ENCODE assay signal across 10 mouse cellular contexts in genomic region chr14:32465506-32465870, GRCm38 (mm10). TPM values are rescaled to one million over a fixed set of nuclear protein-coding genes. Genes with fewer than 3 reads are reported as not detected.
A peak's percentile ranks its signal among the peaks of the same experiment; 100 is the strongest.
DNase-seq lines count a peak whose midpoint lies in the region; ATAC-seq lines count a peak whose summit lies in the region.
"Had no signal": no experiment of that assay in that cellular context is flagged by ENCODE, and none has a peak within 500 bp of the region (broad histone marks: within the 10 kb centered on the region; RNA-seq: fewer than 3 reads in every experiment).

No protein-coding gene starts in this region.

- H3K36me3 ChIP-seq in heart, embryonic 13.5 days, result no peaks in the 10 kb centered on the region
- no peaks in the 10 kb centered on the region for H3K36me3 ChIP-seq in forebrain, embryonic 14.5 days (ENCODE audit: control insufficient read depth, insufficient read depth, low read length)
- H3K36me3 ChIP-seq in limb, embryonic 12.5 days, result no peaks in the 10 kb centered on the region
- H3K36me3 ChIP-seq in stomach, embryonic 15.5 days, result no peaks in the 10 kb centered on the region

- H3K4me2 ChIP-seq in heart, embryonic 13.5 days, result peak overlapping the region; percentile 71
- H3K4me2 ChIP-seq in forebrain, embryonic 14.5 days (ENCODE audit: low read length), result peak overlapping the region; percentile 59
- peak overlapping the region; percentile 68 for H3K4me2 ChIP-seq in limb, embryonic 12.5 days
- peak overlapping the region; percentile 69 for H3K4me2 ChIP-seq in stomach, embryonic 15.5 days

- no peak overlapping the region for H3K27ac ChIP-seq in heart, embryonic 13.5 days (replicated peaks)
- no peak overlapping the region for H3K27ac ChIP-seq in forebrain, embryonic 14.5 days (ENCODE audit: low read depth, low read length)
- H3K27ac ChIP-seq in limb, embryonic 12.5 days, result no peak overlapping the region
- H3K27ac ChIP-seq in stomach, embryonic 15.5 days, result no peak overlapping the region

- H3K9me3 ChIP-seq in heart, embryonic 13.5 days, result no peaks in the 10 kb centered on the region
- H3K9me3 ChIP-seq in forebrain, embryonic 14.5 days (replicated peaks; ENCODE audit: control insufficient read depth, low read length), result no peaks in the 10 kb centered on the region
- no peaks in the 10 kb centered on the region for H3K9me3 ChIP-seq in limb, embryonic 12.5 days
- H3K9me3 ChIP-seq in stomach, embryonic 15.5 days, result no peaks in the 10 kb centered on the region

- no peak for ATAC-seq in heart, embryonic 13.5 days (ENCODE audit: extremely low read depth, insufficient number of reproducible peaks, low FRiP score, low TSS enrichment)
- no peak for ATAC-seq in forebrain, embryonic 14.5 days
- no peak for ATAC-seq in limb, embryonic 12.5 days (ENCODE audit: insufficient number of reproducible peaks, insufficient read depth, low FRiP score, low TSS enrichment, low read depth)
- ATAC-seq in stomach, embryonic 15.5 days (ENCODE audit: insufficient read depth, low FRiP score, low read depth), result no peak
- ATAC-seq: activated CD4-positive, CD25-positive, alpha-beta regulatory T cell, adult 4 months had no signal

- H3K27me3 ChIP-seq in heart, embryonic 13.5 days (replicated peaks), result peaks cover 91% of the 10 kb centered on the region
- peaks cover 68% of the 10 kb centered on the region for H3K27me3 ChIP-seq in forebrain, embryonic 14.5 days (replicated peaks; ENCODE audit: control insufficient read depth, insufficient read depth, low read length)
- peaks cover 86% of the 10 kb centered on the region for H3K27me3 ChIP-seq in limb, embryonic 12.5 days
- peaks cover 69% of the 10 kb centered on the region for H3K27me3 ChIP-seq in stomach, embryonic 15.5 days (replicated peaks)

- peaks cover 25% of the 10 kb centered on the region for H3K4me1 ChIP-seq in heart, embryonic 13.5 days
- peaks cover 9% of the 10 kb centered on the region for H3K4me1 ChIP-seq in forebrain, embryonic 14.5 days (ENCODE audit: control insufficient read depth, insufficient read depth, low read length)
- H3K4me1 ChIP-seq in limb, embryonic 12.5 days (replicated peaks), result peaks cover 28% of the 10 kb centered on the region
- H3K4me1 ChIP-seq in stomach, embryonic 15.5 days, result peaks cover 28% of the 10 kb centered on the region

- DNase-seq in heart, adult 8-10 months (ENCODE audit: low spot score), result no peak
- DNase-seq in forebrain, embryonic 14.5 days (ENCODE audit: low spot score), result no peak
- DNase-seq in thymus, postnatal 25 days, result no peak
- DNase-seq in cerebellum, adult 18-20 months, result no peak
- no peak for DNase-seq in right cerebral cortex, postnatal 25 days
- DNase-seq: heart, postnatal 10 days had no signal

- H3K4me3 ChIP-seq in heart, embryonic 13.5 days, result peak overlapping the region; percentile 49
- H3K4me3 ChIP-seq in forebrain, embryonic 14.5 days (ENCODE audit: low read depth, low read length), result peak overlapping the region; percentile 35; the same call in 1 of the 2 replicates
- H3K4me3 ChIP-seq in limb, embryonic 12.5 days (replicated peaks), result peak overlapping the region; percentile 41
- H3K4me3 ChIP-seq in stomach, embryonic 15.5 days (replicated peaks), result no peak overlapping the region; the same call in 1 of the 2 replicates

- no peak overlapping the region for H3K9ac ChIP-seq in heart, embryonic 13.5 days
- no peak overlapping the region for H3K9ac ChIP-seq in forebrain, embryonic 14.5 days (ENCODE audit: low read length)
- H3K9ac ChIP-seq in limb, embryonic 12.5 days (replicated peaks), result no peak overlapping the region
- H3K9ac ChIP-seq in stomach, embryonic 15.5 days, result no peak overlapping the region

- 2% methylated on average over 8 of the region's 11 CpGs for WGBS in heart, embryonic 13.5 days
- WGBS in forebrain, embryonic 14.5 days, result under 1% methylated on average over 7 of the region's 11 CpGs
- WGBS in limb, embryonic 12.5 days, result 0% methylated on average over 6 of the region's 11 CpGs
- WGBS in stomach, embryonic 15.5 days, result 4% methylated on average over 9 of the region's 11 CpGs

RNA-seq across cellular contexts. Expression of gene Chat, which starts 0.3 kb away (rescaled TPM):
- 0.05 TPM in 1 of 2 replicates, not detected in the other for polyA plus RNA-seq in heart, embryonic 13.5 days (2015; fragmentation: Nextera tagmentation; extraction: Ambion mirVana)
- not detected for total RNA-seq in heart, adult 8-10 months (2022)
- polyA plus RNA-seq in forebrain, embryonic 14.5 days (2014; fragmentation: Nextera tagmentation; extraction: Ambion mirVana), result not detected in 2 replicates
- polyA plus RNA-seq in limb, embryonic 12.5 days (2016; fragmentation: Nextera tagmentation; extraction: Ambion mirVana), result not detected in 2 replicates
- polyA plus RNA-seq in stomach, embryonic 15.5 days (2015; fragmentation: Nextera tagmentation; extraction: Ambion mirVana), result 0.68 and 0.91 TPM in 2 replicates
- total RNA-seq: heart, postnatal 10 days had no signal
- polyA plus RNA-seq: activated CD4-positive, CD25-positive, alpha-beta regulatory T cell, adult 4 months had no signal

RNA-seq across cellular contexts. Expression of gene Slc18a3, which starts 0.8 kb away (rescaled TPM):
- 0.19 and 0.51 TPM in 2 replicates for polyA plus RNA-seq in heart, embryonic 13.5 days (2015; fragmentation: Nextera tagmentation; extraction: Ambion mirVana)
- under 1 TPM in 1 of 4 experiments, not detected in 3; 0.19 TPM for total RNA-seq in heart, adult 8-10 months (2022)
- polyA plus RNA-seq in forebrain, embryonic 14.5 days (2014; fragmentation: Nextera tagmentation; extraction: Ambion mirVana), result 0.84 and 1.3 TPM in 2 replicates
- polyA plus RNA-seq in limb, embryonic 12.5 days (2016; fragmentation: Nextera tagmentation; extraction: Ambion mirVana), result not detected in 2 replicates
- 6.3 and 6.9 TPM in 2 replicates for polyA plus RNA-seq in stomach, embryonic 15.5 days (2015; fragmentation: Nextera tagmentation; extraction: Ambion mirVana)
- total RNA-seq: heart, postnatal 10 days had no signal
- polyA plus RNA-seq: activated CD4-positive, CD25-positive, alpha-beta regulatory T cell, adult 4 months had no signal

RNA-seq across cellular contexts. Expression of gene Ercc6, which starts 47.8 kb away (rescaled TPM):
- polyA plus RNA-seq in heart, embryonic 13.5 days (2015; fragmentation: Nextera tagmentation; extraction: Ambion mirVana), result 10.6 and 11.9 TPM in 2 replicates
- 1 to 10 TPM; 3.5 to 6.1 (median 3.8) TPM for total RNA-seq in heart, adult 8-10 months (2022)
- 14.8 and 24.2 TPM in 2 replicates for polyA plus RNA-seq in forebrain, embryonic 14.5 days (2014; fragmentation: Nextera tagmentation; extraction: Ambion mirVana)
- polyA plus RNA-seq in limb, embryonic 12.5 days (2016; fragmentation: Nextera tagmentation; extraction: Ambion mirVana), result 27.6 and 28.5 TPM in 2 replicates
- 14.3 and 16.8 TPM in 2 replicates for polyA plus RNA-seq in stomach, embryonic 15.5 days (2015; fragmentation: Nextera tagmentation; extraction: Ambion mirVana)
